10 mouse cellular contexts compared by ENCODE assay signal in the genomic region with DNA sequence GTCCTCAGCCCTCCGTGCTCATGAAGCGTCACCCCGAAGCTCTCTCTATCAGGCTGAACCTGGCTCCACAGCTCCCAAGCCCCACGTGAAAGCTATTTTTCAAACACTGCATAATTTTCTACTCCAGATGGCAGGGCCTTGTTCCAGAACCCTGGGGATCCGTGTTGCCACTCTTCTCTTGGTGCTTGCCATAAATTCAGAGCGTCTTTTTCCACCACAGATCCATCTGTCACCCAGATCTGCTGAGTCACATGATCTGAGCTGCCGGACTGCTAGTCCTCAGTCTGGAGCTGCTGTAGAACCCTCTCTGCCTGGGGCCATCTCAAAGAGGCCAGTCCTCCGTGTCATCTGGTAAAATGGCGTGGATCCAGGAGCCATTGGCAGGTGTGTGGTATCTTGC.
DNase-seq lines count a peak whose midpoint lies in the region; ATAC-seq lines count a peak whose summit lies in the region.
"Had no signal": no experiment of that assay in that cellular context is flagged by ENCODE, and none has a peak within 500 bp of the region (broad histone marks: within the 10 kb centered on the region; RNA-seq: fewer than 3 reads in every experiment).

No protein-coding gene starts in this region.

- H3K4me2 ChIP-seq in hindbrain, embryonic 13.5 days, result no peak overlapping the region
- H3K4me2 ChIP-seq in hindbrain, embryonic 11.5 days (replicated peaks; ENCODE audit: low read depth, low read length), result no peak overlapping the region

- WGBS in hindbrain, embryonic 13.5 days, result 46% methylated on average over 9 of the region's 9 CpGs
- 74% methylated on average over 9 of the region's 9 CpGs for WGBS in hindbrain, embryonic 11.5 days

- H3K36me3 ChIP-seq in hindbrain, embryonic 13.5 days, result no peaks in the 10 kb centered on the region
- H3K36me3 ChIP-seq in hindbrain, embryonic 11.5 days (ENCODE audit: control insufficient read depth, insufficient read depth, low read length), result no peaks in the 10 kb centered on the region

- no peak overlapping the region for H3K4me3 ChIP-seq in hindbrain, embryonic 13.5 days
- H3K4me3 ChIP-seq in hindbrain, embryonic 11.5 days (ENCODE audit: low read depth, low read length), result no peak overlapping the region

- peak overlapping the region; percentile 68 for H3K27ac ChIP-seq in hindbrain, embryonic 13.5 days
- no peak overlapping the region for H3K27ac ChIP-seq in hindbrain, embryonic 11.5 days (ENCODE audit: low read depth, low read length)

- DNase-seq in hindbrain, embryonic 11.5 days (ENCODE audit: low spot score), result no peak
- peak; percentile 73 to 85 for DNase-seq in frontal cortex, adult 2 months (ENCODE audit: extremely low spot score in 1 of 2, low spot score in 1 of 2)
- DNase-seq in left cerebral cortex, adult 11 months (ENCODE audit: low spot score), result peak; percentile 52
- DNase-seq in right cerebral cortex, postnatal 25 days, result peak; percentile 76
- DNase-seq in liver, result no peak
- DNase-seq in urinary bladder, postnatal 4 days (ENCODE audit: low spot score in 2 of 2), result no peak
- DNase-seq: embryo, embryonic 11 days; thymus, postnatal 14 days had no signal

- peak; percentile 19; the same call in 1 of the 2 replicates for ATAC-seq in hindbrain, embryonic 13.5 days (ENCODE audit: low FRiP score)
- no peak for ATAC-seq in hindbrain, embryonic 11.5 days (ENCODE audit: low FRiP score)
- ATAC-seq in inflammation-experienced regulatory T-cells, adult 6 months, result no peak

- H3K4me1 ChIP-seq in hindbrain, embryonic 13.5 days (replicated peaks), result peaks cover 12% of the 10 kb centered on the region
- no peaks in the 10 kb centered on the region for H3K4me1 ChIP-seq in hindbrain, embryonic 11.5 days (replicated peaks; ENCODE audit: control insufficient read depth, insufficient read depth, low read length)

- H3K9ac ChIP-seq in hindbrain, embryonic 13.5 days, result no peak overlapping the region
- no peak overlapping the region for H3K9ac ChIP-seq in hindbrain, embryonic 11.5 days (ENCODE audit: low read depth, low read length)

- H3K27me3 ChIP-seq in hindbrain, embryonic 13.5 days, result no peaks in the 10 kb centered on the region
- H3K27me3 ChIP-seq in hindbrain, embryonic 11.5 days (ENCODE audit: control insufficient read depth, insufficient read depth, low read length), result no peaks in the 10 kb centered on the region

- no peaks in the 10 kb centered on the region for H3K9me3 ChIP-seq in hindbrain, embryonic 13.5 days
- H3K9me3 ChIP-seq in hindbrain, embryonic 11.5 days (ENCODE audit: control insufficient read depth, low read length), result no peaks in the 10 kb centered on the region

Comparison
In these comparisons a context has a peak if more than half of its experiments do, and no peak if none do; other contexts are left out.
1. DNase-seq: peak in frontal cortex, adult 2 months (2 of 2), left cerebral cortex, adult 11 months (single experiment) and right cerebral cortex, postnatal 25 days (single experiment); none in hindbrain, embryonic 11.5 days (single experiment), liver (single experiment) and urinary bladder, postnatal 4 days (0 of 2).